Mouse (Mus musculus) forebrain, embryonic 10.5 days (tissue): ENCODE measurements around the gene Hltf. TPM values are rescaled to one million over a fixed set of nuclear protein-coding genes. Genes with fewer than 3 reads are reported as not detected.
A peak's percentile ranks its signal among the peaks of the same experiment; 100 is the strongest.
"Not testable (repeated sequence)": the region's sequence is repeated elsewhere in the genome, so short reads cannot be mapped to it uniquely, and the experiment has no call there.

Experiments used
- DNase-seq: peaks from one replicate; pipeline ENCODE4 v3.0.0-alpha.2; 2017; ENCODE audit warnings: low spot score; ENCODE audit errors: extremely low spot score
- H3K27ac ChIP-seq: fragments of 300-500 bp; sonication (generic); 2 replicates; pipeline ENCODE4 v1.5.1; 2016; ENCODE audit warnings: mild to moderate bottlenecking
- H3K27me3 ChIP-seq: fragments of 300-500 bp; sonication (generic); 2 replicates; pipeline ENCODE4 v1.6.1; 2016; ENCODE audit warnings: mild to moderate bottlenecking; ENCODE audit not compliant: poor library complexity, severe bottlenecking
- H3K36me3 ChIP-seq: fragments of 300-500 bp; sonication (generic); replicated peaks from 2 replicates; pipeline ENCODE4 v1.6.1; 2016; ENCODE audit warnings: mild to moderate bottlenecking, moderate library complexity
- H3K4me1 ChIP-seq: fragments of 300-500 bp; sonication (generic); 2 replicates; pipeline ENCODE4 v1.6.1; 2016
- H3K4me3 ChIP-seq: fragments of 300-500 bp; sonication (generic); 2 replicates; pipeline ENCODE4 v1.5.1; 2016; ENCODE audit warnings: mild to moderate bottlenecking, moderate library complexity
- H3K9me3 ChIP-seq: fragments of 300-500 bp; sonication (generic); 2 replicates; pipeline ENCODE4 v1.6.1; 2016; ENCODE audit warnings: mild to moderate bottlenecking, moderate library complexity
- WGBS: fragments of 180-500 bp; shearing (Covaris S2); methylation state at CpG from one replicate; pipeline ENCODE4 v1.1.7; 2016; 5-methylcytosine and 5-hydroxymethylcytosine counted together
- polyA plus RNA-seq: library from polyadenylated mRNA; unstranded; fragments of >200 nt; fragmentation: Nextera tagmentation; extraction: Ambion mirVana; gene quantifications from 2 replicates; pipeline ENCODE4 v1.2.1, GENCODE M21; 2016

The Hltf gene
- polyA plus RNA-seq, result 19.7 and 21.4 TPM in 2 replicates

GRCm38 (mm10) chr3:20057306-20058196 lies at the start of gene Hltf:
Gene Hltf, plus strand, starts transcription at chr3:20057811.
- Histone ChIP-seq H3K27me3 (no peaks in the 10 kb centered on the region), H3K9me3 (no peaks in the 10 kb centered on the region), H3K4me3 (peak within 1 kb of the TSS; percentile 82), H3K27ac (peak within 1 kb of the TSS; percentile 86), H3K36me3 (peaks cover 10% of the 10 kb centered on the region), H3K4me1 (peaks cover 14% of the 10 kb centered on the region)
- WGBS, result under 1% methylated on average over 51 of the region's 54 CpGs
- DNase-seq, result peak; percentile 92

- peaks cover 27% of the 10 kb centered on the region for H3K36me3 ChIP-seq
- H3K4me3 ChIP-seq, result no peak overlapping the region
- H3K4me1 ChIP-seq, result peaks cover 8% of the 10 kb centered on the region
- H3K9me3 ChIP-seq, result no peaks in the 10 kb centered on the region
- DNase-seq, result peak; percentile 20
- H3K27ac ChIP-seq, result peak overlapping the region; percentile 62
- WGBS, result 88% methylated on average over 9 of the region's 9 CpGs
- no peaks in the 10 kb centered on the region for H3K27me3 ChIP-seq
These were observed 47.1 kb upstream of the Hltf start for GRCm38 (mm10) chr3:20010464-20010863.

DNA sequence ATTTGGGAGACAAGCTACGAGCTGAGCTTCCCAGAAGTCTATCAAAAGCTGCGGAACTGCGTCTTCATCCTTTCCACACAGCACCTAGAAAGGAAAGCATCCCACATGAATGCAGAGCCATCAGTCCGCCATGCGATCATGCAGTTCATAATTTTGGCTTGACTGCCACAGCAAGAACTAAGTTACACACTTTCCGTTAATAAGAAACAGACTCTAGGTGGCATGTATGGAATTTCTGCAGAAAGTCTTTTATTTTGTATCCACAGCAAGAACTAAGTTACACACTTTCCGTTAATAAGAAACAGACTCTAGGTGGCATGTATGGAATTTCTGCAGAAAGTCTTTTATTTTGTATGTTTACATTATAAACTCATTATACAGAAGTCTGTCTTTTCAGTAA lies 46.7 kb upstream of the Hltf start:
- Histone ChIP-seq H3K27ac (peak overlapping the region; percentile 62), H3K36me3 (peaks cover 31% of the 10 kb centered on the region)
- not testable (repeated sequence) for DNase-seq, H3K27me3 ChIP-seq, H3K4me1 ChIP-seq, H3K4me3 ChIP-seq, H3K9me3 ChIP-seq
- 74% methylated on average over 7 of the region's 7 CpGs for WGBS

- Histone ChIP-seq H3K9me3 (no peaks in the 10 kb centered on the region), H3K27ac (no peak overlapping the region), H3K4me3 (no peak overlapping the region), H3K36me3 (peaks cover 48% of the 10 kb centered on the region), H3K27me3 (no peaks in the 10 kb centered on the region), H3K4me1 (peaks cover 8% of the 10 kb centered on the region)
- 98% methylated on average over 2 of the region's 2 CpGs for WGBS
- DNase-seq, result no peak
These were observed 43.2 kb upstream of the Hltf start for GRCm38 (mm10) chr3:20014454-20014853.

DNA sequence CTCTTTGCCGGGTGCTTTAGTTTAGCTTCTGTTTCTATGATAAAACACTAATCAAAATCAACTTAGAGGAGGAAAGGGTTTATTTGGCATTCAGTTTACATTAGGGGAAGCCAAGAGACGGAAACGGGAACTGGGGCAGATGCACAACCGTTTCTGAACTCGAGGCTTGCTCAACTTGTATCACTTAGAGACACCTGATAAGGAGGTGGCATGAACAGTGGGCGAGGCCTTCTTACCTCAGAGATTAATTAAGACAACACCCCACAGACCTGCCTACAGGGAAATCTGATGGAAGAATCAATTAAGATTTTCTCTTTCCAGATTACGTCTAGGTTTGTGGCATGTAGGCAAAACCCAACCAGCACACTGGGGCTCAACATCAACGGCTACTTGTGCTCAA lies 39.5 kb upstream of the Hltf start:
- WGBS, result 93% methylated on average over 8 of the region's 8 CpGs

DNA sequence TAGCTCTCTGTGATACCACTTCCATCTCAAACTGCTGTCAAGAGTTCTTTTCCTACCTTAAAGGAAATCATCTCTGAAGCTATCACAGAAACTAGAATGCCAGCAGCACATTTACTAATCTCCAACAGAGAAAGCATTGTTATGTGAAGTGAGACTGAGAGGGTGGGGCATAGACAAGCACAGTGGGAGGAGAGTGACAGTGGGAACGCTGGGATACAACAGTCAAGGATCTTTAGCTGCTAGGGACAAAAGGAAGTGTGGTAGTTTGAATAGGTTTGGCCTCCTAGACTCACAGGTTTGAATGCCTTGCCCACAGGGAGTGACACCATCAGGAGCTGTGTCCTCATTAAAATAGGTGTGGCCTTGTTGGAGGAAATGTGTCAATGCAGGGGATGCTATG lies 33.8 kb upstream of the Hltf start:
- no peak overlapping the region for H3K4me3 ChIP-seq

More for the DNA sequence above, 39.5 kb upstream of the Hltf start:
- Histone ChIP-seq H3K27me3 (no peaks in the 10 kb centered on the region), H3K9me3 (no peaks in the 10 kb centered on the region), H3K27ac (no peak overlapping the region), H3K4me3 (no peak overlapping the region), H3K4me1 (peaks cover 3% of the 10 kb centered on the region; the same call in 1 of the 2 replicates), H3K36me3 (peaks cover 62% of the 10 kb centered on the region)
- DNase-seq, result no peak

DNA sequence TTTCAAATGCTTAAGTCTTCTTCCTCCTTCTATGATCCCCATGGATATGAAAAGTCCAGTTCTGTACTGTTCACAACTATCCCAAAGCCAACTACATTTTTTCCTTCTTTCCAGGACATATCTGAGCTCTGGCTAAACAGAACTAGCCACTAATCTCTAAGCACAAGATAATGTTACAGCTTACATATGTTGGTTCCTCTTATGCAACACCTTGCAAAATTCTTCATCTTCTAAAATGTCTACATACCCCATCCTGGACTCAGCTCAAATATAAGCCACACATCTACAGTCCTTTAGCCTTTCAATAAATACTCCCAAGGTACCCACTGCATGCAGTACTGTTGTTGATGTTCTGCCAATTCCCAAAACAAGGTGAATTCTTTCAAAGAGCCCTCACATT lies 31.1 kb upstream of the Hltf start:
- Histone ChIP-seq H3K27ac (no peak overlapping the region), H3K9me3 (no peaks in the 10 kb centered on the region), H3K4me1 (no peaks in the 10 kb centered on the region), H3K36me3 (peaks cover 65% of the 10 kb centered on the region), H3K4me3 (no peak overlapping the region), H3K27me3 (no peaks in the 10 kb centered on the region)
- no peak for DNase-seq

More for the DNA sequence above, 33.8 kb upstream of the Hltf start:
- WGBS, result 62% methylated on average over 1 of the region's 1 CpGs
- Histone ChIP-seq H3K4me1 (no peaks in the 10 kb centered on the region), H3K9me3 (no peaks in the 10 kb centered on the region), H3K27ac (no peak overlapping the region), H3K36me3 (peaks cover 76% of the 10 kb centered on the region), H3K27me3 (no peaks in the 10 kb centered on the region)
- no peak for DNase-seq

GRCm38 (mm10) chr3:20026996-20027689 lies 30.5 kb upstream of the Hltf start:
- no peak for DNase-seq

DNA sequence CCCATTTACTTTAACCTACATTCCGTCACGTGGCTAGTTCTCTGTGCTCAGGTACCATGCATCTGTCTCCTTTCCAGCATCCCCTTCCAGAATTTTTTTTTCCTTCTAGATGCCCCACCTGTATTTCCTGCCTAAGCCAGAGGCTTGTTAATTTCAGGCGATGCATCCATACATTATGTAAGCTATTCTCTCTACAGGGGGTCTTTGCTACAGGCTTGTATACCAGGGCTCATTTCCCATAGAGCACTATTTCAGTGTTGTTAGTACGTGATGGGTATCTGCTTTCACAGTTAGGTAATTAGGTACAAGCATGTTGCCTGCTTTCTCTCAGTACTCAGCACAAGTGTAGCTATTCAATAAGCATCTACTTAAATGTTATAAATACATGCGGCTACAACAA lies 29.8 kb upstream of the Hltf start:
- no peak overlapping the region for H3K27ac ChIP-seq
- H3K27me3 ChIP-seq, result no peaks in the 10 kb centered on the region
- no peaks in the 10 kb centered on the region for H3K4me1 ChIP-seq
- H3K36me3 ChIP-seq, result peaks cover 51% of the 10 kb centered on the region
- H3K9me3 ChIP-seq, result no peaks in the 10 kb centered on the region
- WGBS, result 94% methylated on average over 5 of the region's 5 CpGs
- DNase-seq, result no peak
- H3K4me3 ChIP-seq, result no peak overlapping the region

More at GRCm38 (mm10) chr3:20026996-20027689, 30.5 kb upstream of the Hltf start:
- H3K9me3 ChIP-seq, result no peaks in the 10 kb centered on the region
- 92% methylated on average over 8 of the region's 8 CpGs for WGBS
- H3K4me1 ChIP-seq, result no peaks in the 10 kb centered on the region
- H3K27me3 ChIP-seq, result no peaks in the 10 kb centered on the region
- peaks cover 58% of the 10 kb centered on the region for H3K36me3 ChIP-seq
- H3K27ac ChIP-seq, result no peak overlapping the region
- H3K4me3 ChIP-seq, result no peak overlapping the region

GRCm38 (mm10) chr3:20028640-20029039 lies 29.0 kb upstream of the Hltf start:
- 93% methylated on average over 3 of the region's 3 CpGs for WGBS
- Histone ChIP-seq H3K4me3 (no peak overlapping the region), H3K4me1 (peaks cover 3% of the 10 kb centered on the region), H3K36me3 (peaks cover 43% of the 10 kb centered on the region), H3K9me3 (no peaks in the 10 kb centered on the region), H3K27me3 (no peaks in the 10 kb centered on the region), H3K27ac (no peak overlapping the region)
- no peak for DNase-seq

GRCm38 (mm10) chr3:20030807-20031206 lies 26.8 kb upstream of the Hltf start:
- WGBS, result 92% methylated on average over 6 of the region's 6 CpGs
- no peak overlapping the region for H3K4me3 ChIP-seq
- no peak for DNase-seq
- no peaks in the 10 kb centered on the region for H3K27me3 ChIP-seq
- H3K4me1 ChIP-seq, result peaks cover 17% of the 10 kb centered on the region
- H3K36me3 ChIP-seq, result peaks cover 23% of the 10 kb centered on the region
- H3K9me3 ChIP-seq, result no peaks in the 10 kb centered on the region
- no peak overlapping the region for H3K27ac ChIP-seq

DNA sequence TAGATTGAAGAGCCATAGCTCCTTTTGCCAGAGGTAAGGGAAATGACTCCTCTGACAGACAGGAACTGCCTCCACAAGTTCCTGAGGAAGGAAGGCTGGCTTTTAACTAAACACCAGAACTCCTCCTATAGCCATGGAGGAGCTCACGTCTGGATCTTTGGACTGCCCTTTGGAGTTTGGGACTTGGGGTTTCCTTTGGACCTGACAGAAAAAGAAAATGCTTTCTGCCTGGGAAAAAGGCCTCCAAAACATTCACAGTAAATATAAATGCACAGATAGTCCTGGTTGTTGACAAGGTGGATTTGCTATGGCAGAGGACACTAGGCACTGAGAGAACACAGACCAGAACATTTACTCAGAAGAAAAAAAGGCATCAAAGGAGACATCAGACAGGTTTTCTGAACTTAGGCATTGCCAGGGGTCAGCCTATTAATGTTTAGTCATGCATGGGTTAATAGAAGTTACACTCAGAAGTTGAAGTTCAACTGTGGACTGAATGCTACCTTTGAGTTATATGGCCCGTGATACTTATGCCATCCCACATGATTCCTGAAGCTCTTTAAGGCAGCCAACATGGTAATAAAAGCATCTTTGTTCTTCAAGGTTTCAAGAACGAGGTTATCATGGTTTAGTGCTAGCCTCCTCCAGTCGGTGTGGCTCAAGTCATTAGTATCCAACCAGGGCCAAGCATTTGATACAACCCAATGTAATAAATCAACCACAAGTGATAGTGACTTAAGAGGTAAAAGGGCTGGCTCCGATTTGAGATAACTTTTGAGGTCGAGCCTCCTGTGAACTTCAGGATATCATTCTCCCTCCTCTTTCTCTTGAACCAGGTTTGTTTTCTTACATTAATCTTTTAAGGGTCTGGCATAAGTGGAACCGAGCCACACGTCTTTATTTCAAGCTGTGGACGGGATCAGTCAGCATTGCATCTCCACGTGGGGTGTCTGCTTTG lies 23.6 kb upstream of the Hltf start:
- no peak overlapping the region for H3K27ac ChIP-seq
- DNase-seq, result no peak
- H3K36me3 ChIP-seq, result no peaks in the 10 kb centered on the region
- WGBS, result 25% methylated on average over 10 of the region's 10 CpGs
- H3K4me1 ChIP-seq, result peaks cover 17% of the 10 kb centered on the region
- H3K4me3 ChIP-seq, result peak overlapping the region; percentile 76
- H3K9me3 ChIP-seq, result no peaks in the 10 kb centered on the region
- no peaks in the 10 kb centered on the region for H3K27me3 ChIP-seq
